Mouse (Mus musculus): ENCODE measurements around the gene Neurl1b. TPM values are rescaled to one million over a fixed set of nuclear protein-coding genes. Genes with fewer than 3 reads are reported as not detected.

Neurl1b gene
- polyA plus RNA-seq (2015; fragmentation: Nextera tagmentation; extraction: Ambion mirVana): 1.5 TPM in 2 replicates

DNA sequence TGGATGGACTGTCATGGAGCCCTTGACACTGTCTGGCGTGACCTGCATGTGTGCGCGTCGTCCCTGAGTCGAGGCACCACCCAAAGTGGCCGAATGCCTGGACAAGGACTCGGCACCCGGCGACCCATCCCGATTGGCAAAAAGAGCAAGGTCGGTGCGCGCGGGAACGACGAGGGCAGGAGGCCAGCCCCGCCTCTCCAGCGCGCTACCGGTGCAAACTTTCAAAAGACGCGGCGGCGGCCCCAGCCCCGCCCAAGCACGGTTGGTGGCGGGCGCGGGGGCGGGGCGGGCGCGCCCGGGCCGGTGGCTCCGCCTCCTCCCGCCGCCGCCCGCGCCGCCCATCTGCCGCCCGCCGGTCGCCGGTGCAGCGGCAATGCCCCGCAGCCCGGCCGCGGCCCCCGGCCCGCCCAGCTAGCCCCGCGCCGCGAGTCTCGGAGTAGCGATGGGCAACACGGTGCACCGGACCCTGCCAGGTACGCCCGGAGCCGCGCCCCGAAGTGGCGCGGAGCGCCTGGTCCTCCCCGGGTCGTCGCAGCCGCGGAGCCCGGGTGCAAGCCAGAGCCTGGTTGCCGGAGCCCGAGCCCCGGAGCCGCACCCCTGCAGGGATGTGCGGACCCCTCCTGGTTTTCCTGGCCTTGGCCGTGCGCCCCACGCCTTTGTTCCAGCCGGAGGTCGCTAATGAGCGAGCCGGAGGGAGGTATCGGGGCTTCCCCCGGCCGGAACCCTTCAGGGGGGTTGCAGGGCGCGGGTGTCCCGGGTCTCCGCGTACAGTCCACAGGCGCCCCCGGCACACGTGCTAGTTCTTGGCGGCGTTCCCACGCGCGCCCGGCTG is at the start of gene Neurl1b:
TSS of gene Neurl1b (plus strand) at position 307 of the 832 bp plus-strand sequence.
- H3K36me3 ChIP-seq (ENCODE audit: control insufficient read depth, insufficient read depth): no peaks in the 10 kb centered on the region; the same call in 1 of the 2 replicates
- H3K9me3 ChIP-seq (ENCODE audit: control insufficient read depth): no peaks in the 10 kb centered on the region
- no peaks in the 10 kb centered on the region; the same call in 1 of the 2 replicates for H3K27me3 ChIP-seq (replicated peaks; ENCODE audit: control insufficient read depth, insufficient read depth, low read length)
- H3K9ac ChIP-seq (ENCODE audit: low read depth, low read length): peak within 1 kb of the TSS; percentile 82
- H3K4me2 ChIP-seq (replicated peaks; ENCODE audit: low read depth): peak within 1 kb of the TSS; percentile 100
- 0 out of 2 replicates have a peak within 1 kb of the TSS, but pooled peaks have one; percentile 37 for H3K27ac ChIP-seq (ENCODE audit: low read depth, low read length)
- H3K4me3 ChIP-seq (ENCODE audit: low read depth, low read length): peak within 1 kb of the TSS; percentile 77
- under 1% methylated on average over 89 of the region's 105 CpGs for WGBS
- H3K4me1 ChIP-seq (replicated peaks; ENCODE audit: control insufficient read depth, insufficient read depth, low read length): peaks cover 9% of the 10 kb centered on the region
- peak; percentile 62 for ATAC-seq
- no peak for TF ChIP-seq CTCF (IDR thresholded peaks at IDR 0.05; ENCODE audit: low read depth)

- H3K9me3 ChIP-seq (ENCODE audit: control insufficient read depth): no peaks in the 10 kb centered on the region
- H3K27me3 ChIP-seq (replicated peaks; ENCODE audit: control insufficient read depth, insufficient read depth, low read length): no peaks in the 10 kb centered on the region
- no peak overlapping the region for H3K9ac ChIP-seq (ENCODE audit: low read depth, low read length)
- no peak for TF ChIP-seq CTCF (IDR thresholded peaks at IDR 0.05; ENCODE audit: low read depth)
- no peak overlapping the region for H3K4me2 ChIP-seq (replicated peaks; ENCODE audit: low read depth)
- WGBS: 60% methylated on average over 4 of the region's 4 CpGs
- H3K36me3 ChIP-seq (ENCODE audit: control insufficient read depth, insufficient read depth): no peaks in the 10 kb centered on the region
- no peak overlapping the region for H3K27ac ChIP-seq (ENCODE audit: low read depth, low read length)
- H3K4me3 ChIP-seq (ENCODE audit: low read depth, low read length): no peak overlapping the region
- 0 out of 2 replicates have a peak, but pooled peaks cover 6% of the 10 kb centered on the region for H3K4me1 ChIP-seq (replicated peaks; ENCODE audit: control insufficient read depth, insufficient read depth, low read length)
- ATAC-seq: no peak
These were observed 47.8 kb upstream of the Neurl1b start for GRCm38 (mm10) chr17:26366792-26367191.

DNA sequence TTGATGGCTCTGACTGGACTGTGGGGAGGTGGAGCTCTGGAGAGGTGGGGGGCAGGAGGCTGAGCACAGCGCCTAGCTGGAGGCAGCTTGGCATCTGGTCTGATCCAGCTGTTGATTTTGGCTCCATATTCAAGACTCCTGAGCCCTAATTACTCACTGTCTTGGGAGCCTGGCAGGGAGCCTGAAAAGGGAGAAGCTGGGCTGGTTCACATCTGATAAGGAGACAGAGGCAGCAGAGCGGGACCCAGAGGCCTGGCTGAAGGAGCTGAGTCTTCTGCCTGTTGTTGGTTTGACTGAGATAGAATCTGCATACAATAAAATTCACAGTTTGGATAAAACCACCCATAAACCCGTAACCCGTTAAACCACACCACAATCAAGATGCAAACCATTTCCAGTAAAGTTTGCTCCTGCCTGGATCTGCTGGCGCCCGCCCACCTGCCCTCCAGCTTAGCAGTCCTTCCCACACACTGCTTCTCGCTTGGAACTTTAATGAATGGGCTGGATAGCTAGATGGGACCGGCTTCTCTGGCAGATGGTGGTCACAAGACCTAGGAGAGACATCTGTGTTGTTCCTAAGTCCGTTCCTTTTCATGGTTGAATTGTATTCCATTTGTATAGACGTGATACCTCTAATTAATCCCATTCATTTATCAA is 46.2 kb upstream of the Neurl1b start:
- ATAC-seq: no peak
- no peaks in the 10 kb centered on the region for H3K9me3 ChIP-seq (ENCODE audit: control insufficient read depth)
- WGBS: 62% methylated on average over 10 of the region's 10 CpGs

GRCm38 (mm10) chr17:26370521-26371245 is 43.9 kb upstream of the Neurl1b start:
- H3K27me3 ChIP-seq (replicated peaks; ENCODE audit: control insufficient read depth, insufficient read depth, low read length): no peaks in the 10 kb centered on the region
- H3K9me3 ChIP-seq (ENCODE audit: control insufficient read depth): no peaks in the 10 kb centered on the region
- TF ChIP-seq CTCF (IDR thresholded peaks at IDR 0.05; ENCODE audit: low read depth): peak; percentile 82
- no peak overlapping the region for H3K9ac ChIP-seq (ENCODE audit: low read depth, low read length)
- H3K36me3 ChIP-seq (ENCODE audit: control insufficient read depth, insufficient read depth): no peaks in the 10 kb centered on the region
- H3K4me1 ChIP-seq (replicated peaks; ENCODE audit: control insufficient read depth, insufficient read depth, low read length): no peaks in the 10 kb centered on the region
- WGBS: 47% methylated on average over 9 of the region's 9 CpGs
- no peak overlapping the region for H3K4me3 ChIP-seq (ENCODE audit: low read depth, low read length)
- peak overlapping the region; percentile 5; the same call in 1 of the 2 replicates for H3K27ac ChIP-seq (ENCODE audit: low read depth, low read length)
- ATAC-seq: 0 out of 2 replicates have a peak, but pooled peaks have one; percentile 29
- H3K4me2 ChIP-seq (replicated peaks; ENCODE audit: low read depth): no peak overlapping the region

More for the DNA sequence above, 46.2 kb upstream of the Neurl1b start:
- H3K4me1 ChIP-seq (replicated peaks; ENCODE audit: control insufficient read depth, insufficient read depth, low read length): no peaks in the 10 kb centered on the region
- TF ChIP-seq CTCF (IDR thresholded peaks at IDR 0.05; ENCODE audit: low read depth): no peak
- no peaks in the 10 kb centered on the region for H3K36me3 ChIP-seq (ENCODE audit: control insufficient read depth, insufficient read depth)
- H3K9ac ChIP-seq (ENCODE audit: low read depth, low read length): no peak overlapping the region
- H3K4me3 ChIP-seq (ENCODE audit: low read depth, low read length): no peak overlapping the region
- H3K27me3 ChIP-seq (replicated peaks; ENCODE audit: control insufficient read depth, insufficient read depth, low read length): no peaks in the 10 kb centered on the region
- H3K27ac ChIP-seq (ENCODE audit: low read depth, low read length): no peak overlapping the region
- H3K4me2 ChIP-seq (replicated peaks; ENCODE audit: low read depth): no peak overlapping the region

GRCm38 (mm10) chr17:26371246-26371535 is 43.4 kb upstream of the Neurl1b start:
- 47% methylated on average over 3 of the region's 3 CpGs for WGBS
- no peak overlapping the region for H3K9ac ChIP-seq (ENCODE audit: low read depth, low read length)
- TF ChIP-seq CTCF (IDR thresholded peaks at IDR 0.05; ENCODE audit: low read depth): no peak

GRCm38 (mm10) chr17:26373211-26373610 is 41.4 kb upstream of the Neurl1b start:
- H3K9ac ChIP-seq (ENCODE audit: low read depth, low read length): no peak overlapping the region
- no peaks in the 10 kb centered on the region for H3K9me3 ChIP-seq (ENCODE audit: control insufficient read depth)
- H3K27me3 ChIP-seq (replicated peaks; ENCODE audit: control insufficient read depth, insufficient read depth, low read length): no peaks in the 10 kb centered on the region
- no peak overlapping the region for H3K27ac ChIP-seq (ENCODE audit: low read depth, low read length)
- WGBS: 80% methylated on average over 5 of the region's 5 CpGs
- TF ChIP-seq CTCF (IDR thresholded peaks at IDR 0.05; ENCODE audit: low read depth): no peak
- no peak overlapping the region for H3K4me3 ChIP-seq (ENCODE audit: low read depth, low read length)
- no peaks in the 10 kb centered on the region for H3K36me3 ChIP-seq (ENCODE audit: control insufficient read depth, insufficient read depth)
- H3K4me2 ChIP-seq (replicated peaks; ENCODE audit: low read depth): no peak overlapping the region
- ATAC-seq: no peak
- peaks cover 7% of the 10 kb centered on the region; the same call in 1 of the 2 replicates for H3K4me1 ChIP-seq (replicated peaks; ENCODE audit: control insufficient read depth, insufficient read depth, low read length)

More at GRCm38 (mm10) chr17:26371246-26371535, 43.4 kb upstream of the Neurl1b start:
- Histone ChIP-seq H3K27me3 (replicated peaks; ENCODE audit: control insufficient read depth, insufficient read depth, low read length) (no peaks in the 10 kb centered on the region), H3K4me3 (ENCODE audit: low read depth, low read length) (no peak overlapping the region), H3K9me3 (ENCODE audit: control insufficient read depth) (no peaks in the 10 kb centered on the region), H3K4me2 (replicated peaks; ENCODE audit: low read depth) (no peak overlapping the region), H3K27ac (ENCODE audit: low read depth, low read length) (no peak overlapping the region), H3K4me1 (replicated peaks; ENCODE audit: control insufficient read depth, insufficient read depth, low read length) (peaks cover under 1% of the 10 kb centered on the region; the same call in 1 of the 2 replicates), H3K36me3 (ENCODE audit: control insufficient read depth, insufficient read depth) (no peaks in the 10 kb centered on the region)
- 0 out of 2 replicates have a peak, but pooled peaks have one; percentile 2 for ATAC-seq

Data from intestine, postnatal 0 days (tissue).